Mouse (Mus musculus) stomach, embryonic 15.5 days (tissue): Measurements from ENCODE around the gene Fdxacb1. TPM values are rescaled to one million over a fixed set of nuclear protein-coding genes. Genes with fewer than 3 reads are reported as not detected.

Source experiments
- ATAC-seq: fragments of 200-750 bp; cut with Nextera tagmentation; 2 replicates; pipeline ENCODE4 v1.8.0; 2017; ENCODE audit warnings: low read depth, moderate number of reproducible peaks, moderate TSS enrichment; ENCODE audit not compliant: insufficient read depth, low FRiP score
- H3K27ac ChIP-seq: fragments of 300-500 bp; sonication (generic); 2 replicates; pipeline ENCODE4 v1.5.1; 2015; ENCODE audit warnings: mild to moderate bottlenecking, inconsistent platforms
- H3K27me3 ChIP-seq: fragments of 300-500 bp; sonication (generic); replicated peaks from 2 replicates; pipeline ENCODE4 v1.6.1; 2015; ENCODE audit warnings: inconsistent platforms
- H3K36me3 ChIP-seq: fragments of 300-500 bp; sonication (generic); 2 replicates; pipeline ENCODE4 v1.6.1; 2015; ENCODE audit warnings: inconsistent platforms
- H3K4me1 ChIP-seq: fragments of 300-500 bp; sonication (generic); 2 replicates; pipeline ENCODE4 v1.6.1; 2015; ENCODE audit warnings: inconsistent platforms
- H3K4me2 ChIP-seq: fragments of 300-500 bp; sonication (generic); 2 replicates; pipeline ENCODE4 v1.6.1; 2015; ENCODE audit warnings: mild to moderate bottlenecking, inconsistent platforms
- H3K4me3 ChIP-seq: fragments of 300-500 bp; sonication (generic); replicated peaks from 2 replicates; pipeline ENCODE4 v1.5.1; 2015; ENCODE audit warnings: inconsistent platforms
- H3K9ac ChIP-seq: fragments of 300-500 bp; sonication (generic); 2 replicates; pipeline ENCODE4 v1.6.1; 2015; ENCODE audit warnings: inconsistent platforms
- H3K9me3 ChIP-seq: fragments of 300-500 bp; sonication (generic); 2 replicates; pipeline ENCODE4 v1.6.1; 2016; ENCODE audit warnings: inconsistent platforms
- WGBS: fragments of 180-500 bp; shearing (Covaris S2); methylation state at CpG from one replicate; pipeline ENCODE4 v1.1.7; 2015; 5-methylcytosine and 5-hydroxymethylcytosine counted together
- polyA plus RNA-seq: library from polyadenylated mRNA; unstranded; fragments of >200 nt; fragmentation: Nextera tagmentation; extraction: Ambion mirVana; gene quantifications from 2 replicates; pipeline ENCODE4 v1.2.1, GENCODE M21; 2015

Fdxacb1 gene
- polyA plus RNA-seq, 1 experiment from 2014 or later = 12.5 TPM

DNA sequence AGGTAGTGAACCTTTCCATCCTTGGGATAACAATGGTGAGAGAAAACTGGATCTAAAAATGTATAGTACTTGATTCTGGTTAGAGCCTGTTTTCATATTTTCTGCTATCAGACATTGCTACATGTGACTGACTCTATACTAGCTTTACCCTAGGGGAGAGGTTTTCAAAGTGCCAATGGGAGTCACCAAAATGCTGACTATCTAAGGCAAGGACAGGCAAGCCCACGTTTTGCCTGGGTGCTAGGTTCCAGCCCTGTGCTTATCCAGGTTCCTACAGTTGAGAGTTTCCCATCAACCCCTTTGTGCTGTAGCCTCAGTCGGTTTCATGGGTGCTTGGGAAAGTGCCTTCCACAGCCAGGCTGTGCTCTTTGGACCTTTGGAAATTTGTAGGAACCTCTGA lies 43.7 kb downstream of the Fdxacb1 start:
- ATAC-seq = 0 out of 2 replicates have a peak, but pooled peaks have one; percentile 50
- Histone ChIP-seq H3K4me1 (no peaks in the 10 kb centered on the region), H3K4me2 (no peak overlapping the region), H3K9ac (no peak overlapping the region), H3K36me3 (peaks cover 33% of the 10 kb centered on the region), H3K27ac (no peak overlapping the region), H3K9me3 (no peaks in the 10 kb centered on the region), H3K27me3 (no peaks in the 10 kb centered on the region), H3K4me3 (no peak overlapping the region)
- WGBS = 84% methylated on average over 2 of the region's 2 CpGs

DNA sequence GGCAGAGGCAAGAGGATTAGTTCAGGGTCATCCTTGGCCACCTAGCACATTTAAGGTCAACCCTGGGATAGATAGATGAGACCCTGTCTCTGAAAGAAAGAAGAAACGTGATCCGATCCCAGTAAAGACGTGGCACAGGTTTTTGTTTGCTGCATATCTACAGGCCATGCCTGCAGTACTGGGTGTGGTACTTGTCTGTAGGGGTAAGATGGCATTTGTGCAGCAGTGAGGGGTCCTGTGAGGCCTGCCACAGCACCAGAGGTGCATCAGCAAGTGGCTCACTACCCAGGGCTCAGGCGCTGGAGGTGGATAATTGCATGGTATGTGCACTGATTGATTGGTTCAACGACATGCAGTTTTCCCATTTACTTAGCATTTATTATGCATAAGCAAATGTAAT lies 45.8 kb downstream of the Fdxacb1 start:
- peak; percentile 83; the same call in 1 of the 2 replicates for ATAC-seq
- Histone ChIP-seq H3K4me1 (no peaks in the 10 kb centered on the region), H3K27me3 (no peaks in the 10 kb centered on the region), H3K9me3 (no peaks in the 10 kb centered on the region), H3K9ac (no peak overlapping the region), H3K4me3 (no peak overlapping the region), H3K36me3 (peaks cover 36% of the 10 kb centered on the region), H3K4me2 (no peak overlapping the region), H3K27ac (no peak overlapping the region)
- 90% methylated on average over 5 of the region's 5 CpGs for WGBS

DNA sequence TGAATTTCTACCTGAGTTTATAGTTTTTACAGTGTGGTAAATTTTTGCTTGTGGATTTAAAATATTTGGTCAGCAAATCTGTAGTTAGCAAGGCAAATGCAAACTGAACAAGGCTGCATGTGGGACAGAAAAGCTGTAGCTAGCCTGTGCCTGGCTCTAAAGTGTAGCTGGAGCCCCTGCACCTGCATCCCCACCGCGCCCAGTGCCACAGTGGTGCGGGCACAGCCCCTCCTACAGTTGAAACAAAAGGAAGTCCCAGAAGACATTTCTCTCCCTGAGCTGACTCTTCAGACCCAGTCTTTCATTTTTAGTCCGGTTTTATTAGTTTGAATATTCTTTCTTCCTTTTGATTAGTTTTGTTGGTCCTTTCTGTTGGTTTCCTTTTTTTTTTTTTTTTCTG lies 47.6 kb downstream of the Fdxacb1 start:
- Histone ChIP-seq H3K4me2 (no peak overlapping the region), H3K27ac (no peak overlapping the region), H3K9ac (no peak overlapping the region), H3K9me3 (no peaks in the 10 kb centered on the region), H3K4me3 (no peak overlapping the region), H3K36me3 (peaks cover 35% of the 10 kb centered on the region), H3K4me1 (no peaks in the 10 kb centered on the region), H3K27me3 (no peaks in the 10 kb centered on the region)
- ATAC-seq = no peak
- 96% methylated on average over 4 of the region's 4 CpGs for WGBS

DNA sequence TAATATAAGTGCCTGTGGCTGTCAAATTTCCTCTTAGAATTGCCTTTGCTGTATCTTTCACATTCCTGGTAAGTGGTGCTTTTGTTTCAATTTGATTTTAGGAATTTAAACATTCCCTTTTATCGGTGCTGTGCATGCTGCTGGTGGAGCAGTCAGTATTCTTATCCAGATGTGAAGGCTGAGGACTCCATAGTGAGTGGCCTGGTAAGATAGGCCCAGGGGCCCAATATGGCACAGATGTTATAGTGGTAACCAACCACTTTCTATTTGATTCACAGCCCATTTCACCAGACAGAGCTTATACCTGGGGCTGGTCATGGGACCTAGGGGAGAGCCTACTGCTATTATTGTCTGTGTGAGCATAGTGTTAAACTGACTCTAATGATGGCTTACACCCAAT lies 48.5 kb downstream of the Fdxacb1 start:
- Histone ChIP-seq H3K4me3 (no peak overlapping the region), H3K4me2 (no peak overlapping the region), H3K9ac (no peak overlapping the region), H3K9me3 (no peaks in the 10 kb centered on the region), H3K27me3 (no peaks in the 10 kb centered on the region), H3K27ac (no peak overlapping the region), H3K36me3 (peaks cover 30% of the 10 kb centered on the region), H3K4me1 (no peaks in the 10 kb centered on the region)
- peak; percentile 76; the same call in 1 of the 2 replicates for ATAC-seq
- WGBS = 98% methylated on average over 1 of the region's 1 CpGs

DNA sequence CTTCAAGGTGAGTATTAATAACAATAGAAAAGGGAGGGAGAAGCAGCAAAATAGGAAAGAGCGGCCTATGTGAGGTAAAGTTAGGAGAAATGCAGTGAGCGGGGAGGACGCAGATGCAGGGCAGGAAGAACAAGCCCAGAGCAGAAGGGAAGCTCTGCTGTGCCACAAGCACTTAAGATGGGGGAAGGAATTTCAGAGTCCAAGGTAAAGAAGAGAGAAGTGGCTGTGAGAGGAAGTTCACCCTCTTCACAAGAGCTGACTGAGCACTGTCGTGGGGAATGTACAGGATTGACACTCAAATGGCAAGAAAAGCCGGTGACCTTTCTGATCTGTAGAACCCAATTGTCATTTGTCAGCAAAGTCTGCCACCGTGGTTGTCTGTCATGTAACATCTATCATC lies 50.0 kb downstream of the Fdxacb1 start:
- H3K9ac ChIP-seq = no peak overlapping the region
- no peaks in the 10 kb centered on the region for H3K4me1 ChIP-seq
- no peak for ATAC-seq
- H3K9me3 ChIP-seq = no peaks in the 10 kb centered on the region
- no peak overlapping the region for H3K4me2 ChIP-seq
- H3K36me3 ChIP-seq = peaks cover 34% of the 10 kb centered on the region
- no peak overlapping the region for H3K27ac ChIP-seq
- no peaks in the 10 kb centered on the region for H3K27me3 ChIP-seq
- H3K4me3 ChIP-seq = no peak overlapping the region
- WGBS = 80% methylated on average over 6 of the region's 6 CpGs

DNA sequence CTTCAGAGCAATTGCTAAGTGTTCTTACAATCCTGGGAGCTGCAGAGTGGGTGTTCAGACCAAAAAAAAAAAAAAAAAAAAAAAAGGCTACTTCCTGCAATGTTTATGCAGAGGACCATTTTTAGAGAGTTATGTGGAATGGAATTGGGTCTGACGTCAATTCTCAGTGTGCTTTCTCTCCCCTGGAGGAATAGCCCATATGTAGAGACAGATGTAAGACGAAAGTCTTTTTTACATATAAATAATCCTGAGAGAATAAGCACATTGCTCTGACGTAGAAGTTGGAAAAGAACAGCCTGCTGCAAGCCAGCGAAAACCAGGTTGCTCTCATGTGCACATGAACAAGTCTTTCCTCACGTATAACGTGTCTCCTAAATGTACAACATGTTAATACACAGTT lies 51.7 kb downstream of the Fdxacb1 start:
- 79% methylated on average over 6 of the region's 6 CpGs for WGBS
- Histone ChIP-seq H3K4me1 (no peaks in the 10 kb centered on the region), H3K36me3 (peaks cover 26% of the 10 kb centered on the region), H3K9me3 (no peaks in the 10 kb centered on the region), H3K4me2 (no peak overlapping the region), H3K4me3 (no peak overlapping the region), H3K27ac (no peak overlapping the region), H3K27me3 (no peaks in the 10 kb centered on the region), H3K9ac (no peak overlapping the region)
- no peak for ATAC-seq

DNA sequence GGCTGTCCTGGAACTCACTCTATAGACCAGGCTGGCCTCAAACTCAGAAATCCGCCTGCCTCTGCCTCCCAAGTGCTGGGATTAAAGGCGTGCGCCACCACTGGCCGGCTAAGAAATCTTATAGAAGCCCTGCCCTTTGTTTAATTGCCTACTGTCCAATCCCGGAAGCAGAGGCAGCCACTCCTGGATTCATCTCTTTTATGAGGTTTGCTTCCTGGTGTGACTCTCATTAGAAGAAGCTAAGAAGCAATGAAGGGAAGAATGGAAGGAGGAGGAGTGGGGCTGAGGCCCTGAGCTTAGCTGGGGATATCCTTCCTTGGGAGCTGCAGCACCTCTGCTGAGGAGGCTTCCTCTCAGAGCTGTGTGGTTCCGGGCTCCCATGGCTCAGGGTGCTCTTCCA lies 53.6 kb downstream of the Fdxacb1 start:
- ATAC-seq = no peak
- WGBS = 95% methylated on average over 6 of the region's 6 CpGs
- H3K36me3 ChIP-seq = peaks cover 22% of the 10 kb centered on the region

DNA sequence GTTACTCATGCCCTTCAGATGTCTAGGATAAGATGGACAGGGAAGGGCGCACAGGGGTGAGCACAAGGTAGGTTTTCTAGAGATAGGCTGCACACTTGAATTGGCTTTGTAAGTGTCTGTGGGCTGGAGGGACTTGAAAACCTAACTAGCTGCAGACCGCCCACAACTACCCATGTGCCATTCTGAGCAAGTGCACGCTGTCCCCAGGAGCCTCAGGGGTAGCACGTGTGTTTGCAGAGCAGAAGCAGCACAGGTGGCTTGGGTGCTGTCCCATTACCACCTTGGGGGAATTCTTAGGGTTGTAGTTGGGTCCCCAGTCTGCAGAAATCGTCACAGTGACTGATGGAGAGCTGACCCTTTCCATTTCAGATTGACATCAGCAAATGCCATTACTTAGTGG lies 54.2 kb downstream of the Fdxacb1 start:
- Histone ChIP-seq H3K4me3 (no peak overlapping the region), H3K9me3 (no peaks in the 10 kb centered on the region), H3K4me1 (no peaks in the 10 kb centered on the region), H3K4me2 (no peak overlapping the region), H3K9ac (no peak overlapping the region), H3K27ac (no peak overlapping the region), H3K36me3 (peaks cover 17% of the 10 kb centered on the region; the same call in 1 of the 2 replicates), H3K27me3 (no peaks in the 10 kb centered on the region)
- ATAC-seq = no peak
- WGBS = 94% methylated on average over 5 of the region's 5 CpGs

More for the DNA sequence above, 53.6 kb downstream of the Fdxacb1 start:
- Histone ChIP-seq H3K4me3 (no peak overlapping the region), H3K4me2 (no peak overlapping the region), H3K27me3 (no peaks in the 10 kb centered on the region), H3K4me1 (no peaks in the 10 kb centered on the region), H3K9ac (no peak overlapping the region), H3K9me3 (no peaks in the 10 kb centered on the region), H3K27ac (no peak overlapping the region)

Other genes with a start within 250 kb of the Fdxacb1 start
- 83.4 and 92.6 TPM in 2 replicates for gene Pts, start 239.5 kb upstream of the Fdxacb1 start, polyA plus RNA-seq
- gene Il18, start 213.4 kb upstream of the Fdxacb1 start, polyA plus RNA-seq = 10.1 and 13.7 TPM in 2 replicates
- gene Bco2, start 213.1 kb upstream of the Fdxacb1 start, polyA plus RNA-seq = 1.1 and 1.3 TPM in 2 replicates
- not detected in 2 replicates for gene Tex12, start 206.9 kb upstream of the Fdxacb1 start, polyA plus RNA-seq
- gene Sdhd, start 164.4 kb upstream of the Fdxacb1 start, polyA plus RNA-seq = 362 and 375 TPM in 2 replicates
- gene Timm8b, start 164.3 kb upstream of the Fdxacb1 start, polyA plus RNA-seq = 243 and 275 TPM in 2 replicates
- 2.4 and 3.7 TPM in 2 replicates for gene Pih1d2, start 150.9 kb upstream of the Fdxacb1 start, polyA plus RNA-seq
- gene Nkapd1, start 150.8 kb upstream of the Fdxacb1 start, polyA plus RNA-seq = 19.3 and 22.5 TPM in 2 replicates
- 42.9 and 49.3 TPM in 2 replicates for gene Dlat, start 108.5 kb upstream of the Fdxacb1 start, polyA plus RNA-seq
- gene Dixdc1, start 28.7 kb upstream of the Fdxacb1 start, polyA plus RNA-seq = 8.0 and 10.9 TPM in 2 replicates
- gene 2310030G06Rik, start 21.7 kb upstream of the Fdxacb1 start, polyA plus RNA-seq = 16.0 and 17.5 TPM in 2 replicates
- gene Cryab, start 16.9 kb upstream of the Fdxacb1 start, polyA plus RNA-seq = 64.1 and 74.6 TPM in 2 replicates
- 5.4 and 6.9 TPM in 2 replicates for gene Hspb2, start 15.9 kb upstream of the Fdxacb1 start, polyA plus RNA-seq
- 36.7 and 40.6 TPM in 2 replicates for gene Alg9, start 6.8 kb downstream of the Fdxacb1 start, polyA plus RNA-seq
- 31.2 and 32.6 TPM in 2 replicates for gene 1110032A03Rik, start 7.3 kb downstream of the Fdxacb1 start, polyA plus RNA-seq
- 74.3 and 74.5 TPM in 2 replicates for gene Ppp2r1b, start 77.1 kb downstream of the Fdxacb1 start, polyA plus RNA-seq
- gene Sik2, start 240.8 kb downstream of the Fdxacb1 start, polyA plus RNA-seq = 18.5 and 18.9 TPM in 2 replicates